Mouse (Mus musculus) intestine, postnatal 0 days (tissue): ENCODE measurements around the gene Wiz. TPM values are rescaled to one million over a fixed set of nuclear protein-coding genes. Genes with fewer than 3 reads are reported as not detected.

Experiments
- ATAC-seq: fragments of 200-750 bp; cut with Nextera tagmentation; 2 replicates; pipeline ENCODE4 v1.8.0; 2017; ENCODE audit warnings: mild to moderate bottlenecking, moderate TSS enrichment, moderate library complexity
- H3K27ac ChIP-seq: fragments of 300-500 bp; sonication (generic); 2 replicates; pipeline ENCODE4 v1.5.1; 2014; ENCODE audit warnings: mild to moderate bottlenecking, low read depth, low read length, moderate library complexity
- H3K27me3 ChIP-seq: fragments of 300-500 bp; sonication (generic); replicated peaks from 2 replicates; pipeline ENCODE4 v1.6.1; 2014; ENCODE audit warnings: low read length, mixed read lengths; ENCODE audit not compliant: control insufficient read depth, insufficient read depth
- H3K36me3 ChIP-seq: fragments of 300-500 bp; sonication (generic); 2 replicates; pipeline ENCODE4 v1.6.1; 2014; ENCODE audit warnings: mild to moderate bottlenecking, moderate library complexity; ENCODE audit not compliant: control insufficient read depth, insufficient read depth
- H3K4me1 ChIP-seq: fragments of 300-500 bp; sonication (generic); replicated peaks from 2 replicates; pipeline ENCODE4 v1.6.1; 2014; ENCODE audit warnings: antibody characterized with exemption, low read length, mixed read lengths; ENCODE audit not compliant: control insufficient read depth, insufficient read depth
- H3K4me2 ChIP-seq: fragments of 300-500 bp; sonication (generic); replicated peaks from 2 replicates; pipeline ENCODE4 v1.6.1; 2014; ENCODE audit warnings: low read depth, mild to moderate bottlenecking, moderate library complexity
- H3K4me3 ChIP-seq: fragments of 300-500 bp; sonication (generic); 2 replicates; pipeline ENCODE4 v1.5.1; 2014; ENCODE audit warnings: low read depth, low read length
- H3K9ac ChIP-seq: fragments of 300-500 bp; sonication (generic); 2 replicates; pipeline ENCODE4 v1.6.1; 2014; ENCODE audit warnings: mild to moderate bottlenecking, low read depth, low read length
- H3K9me3 ChIP-seq: fragments of 300-500 bp; sonication (generic); 2 replicates; pipeline ENCODE4 v1.6.1; 2016; ENCODE audit warnings: mixed run types; ENCODE audit not compliant: control insufficient read depth
- CTCF ChIP-seq: sonication (generic); IDR thresholded peaks from 2 replicates; pipeline ENCODE4 v1.5.1; 2016; ENCODE audit warnings: low read depth, mild to moderate bottlenecking, control low read depth, antibody characterized with exemption, moderate library complexity
- WGBS: fragments of 180-500 bp; shearing (Covaris S2); extraction: QIAGEN DNeasy Blood & Tissue Kit; methylation state at CpG from one replicate; pipeline ENCODE4 v1.1.7; 2014; 5-methylcytosine and 5-hydroxymethylcytosine counted together
- polyA plus RNA-seq: library from polyadenylated mRNA; unstranded; fragments of >200 nt; fragmentation: Nextera tagmentation; extraction: Ambion mirVana; gene quantifications from 2 replicates; pipeline ENCODE4 v1.2.1, GENCODE M21; 2015

Gene Wiz
- polyA plus RNA-seq, 1 experiment from 2014 or later, result 10.0 TPM

DNA sequence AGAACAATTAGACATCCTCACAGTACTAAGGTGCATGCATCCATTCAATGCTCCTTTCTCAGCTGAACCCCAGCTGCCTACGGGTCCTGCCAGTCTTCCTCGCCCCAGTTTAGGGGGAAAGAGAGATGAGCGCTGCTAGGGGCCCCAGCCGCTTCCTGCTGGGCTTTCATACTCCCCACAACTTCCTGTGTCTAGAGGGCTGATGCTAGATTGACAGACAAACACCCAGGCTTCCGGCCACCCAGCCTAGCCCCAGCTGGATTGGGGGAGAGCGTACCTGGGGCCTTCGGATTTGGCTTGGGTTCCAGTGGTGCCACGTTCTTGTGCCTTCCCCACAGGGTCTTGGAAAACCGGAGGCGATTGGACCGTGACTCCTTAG is 13.5 kb upstream of the Wiz start:
- Histone ChIP-seq H3K9ac (no peak overlapping the region), H3K4me1 (no peaks in the 10 kb centered on the region), H3K36me3 (no peaks in the 10 kb centered on the region), H3K4me2 (no peak overlapping the region), H3K4me3 (peak overlapping the region; percentile 5; the same call in 1 of the 2 replicates), H3K27ac (no peak overlapping the region), H3K9me3 (no peaks in the 10 kb centered on the region), H3K27me3 (peaks cover 11% of the 10 kb centered on the region)
- no peak for TF ChIP-seq CTCF
- ATAC-seq, result no peak
- WGBS, result 70% methylated on average over 11 of the region's 11 CpGs

- Histone ChIP-seq H3K4me1 (no peaks in the 10 kb centered on the region), H3K27me3 (peaks cover 16% of the 10 kb centered on the region), H3K9ac (no peak overlapping the region), H3K4me2 (no peak overlapping the region), H3K9me3 (no peaks in the 10 kb centered on the region), H3K36me3 (no peaks in the 10 kb centered on the region), H3K27ac (no peak overlapping the region), H3K4me3 (no peak overlapping the region)
- WGBS, result 78% methylated on average over 9 of the region's 9 CpGs
- TF ChIP-seq CTCF, result no peak
- ATAC-seq, result no peak
Measured at GRCm38 (mm10) chr17:32402011-32402778, 13.0 kb upstream of the Wiz start.

DNA sequence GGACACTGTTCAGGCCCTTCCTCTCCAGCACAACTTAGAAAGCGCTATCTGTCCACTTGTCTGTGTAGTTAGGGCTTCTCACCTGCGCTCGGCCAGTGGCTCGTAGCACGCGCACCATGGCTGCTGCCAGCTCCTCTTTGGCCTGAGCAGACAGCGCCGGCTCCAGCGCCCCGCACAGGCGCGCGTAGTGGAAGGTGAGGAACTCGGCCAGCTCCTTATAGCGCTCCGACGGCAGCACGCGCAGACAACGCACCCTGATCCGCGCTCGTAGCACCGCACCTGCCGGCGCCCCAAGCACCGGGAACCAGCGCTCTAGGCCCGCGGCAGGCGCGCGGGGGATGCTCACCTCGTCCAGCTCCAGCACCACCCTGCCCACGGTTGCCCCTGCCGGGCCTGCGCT is 7.0 kb upstream of the Wiz start:
- Histone ChIP-seq H3K27ac (no peak overlapping the region), H3K27me3 (peaks cover 63% of the 10 kb centered on the region), H3K4me1 (no peaks in the 10 kb centered on the region), H3K36me3 (no peaks in the 10 kb centered on the region), H3K4me2 (peak overlapping the region; percentile 35; the same call in 1 of the 2 replicates), H3K4me3 (peak overlapping the region; percentile 18; the same call in 1 of the 2 replicates), H3K9me3 (no peaks in the 10 kb centered on the region), H3K9ac (no peak overlapping the region)
- ATAC-seq, result no peak
- WGBS, result 2% methylated on average over 37 of the region's 37 CpGs
- TF ChIP-seq CTCF, result no peak

DNA sequence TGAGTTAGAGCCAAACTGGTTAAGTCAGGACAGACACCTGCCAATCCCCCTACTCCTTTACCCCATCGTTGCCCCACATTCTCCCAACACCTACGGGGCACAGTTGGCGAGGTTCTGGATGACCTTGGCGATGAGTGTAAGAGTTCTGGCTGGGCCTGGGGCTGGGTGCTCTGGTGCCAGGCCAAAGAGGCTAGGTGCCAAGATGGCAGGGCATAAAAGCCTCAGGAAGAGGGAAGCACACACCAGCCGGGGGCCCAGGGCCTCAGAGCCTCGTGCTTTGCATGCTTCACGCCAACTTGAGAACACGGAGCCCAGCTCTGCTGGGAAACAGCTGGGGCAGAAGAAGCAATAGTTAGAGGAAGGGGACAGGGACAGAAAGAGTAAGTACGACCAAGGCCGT is 4.7 kb upstream of the Wiz start:
- Histone ChIP-seq H3K9me3 (no peaks in the 10 kb centered on the region), H3K27ac (no peak overlapping the region), H3K4me3 (no peak overlapping the region), H3K36me3 (no peaks in the 10 kb centered on the region), H3K9ac (no peak overlapping the region), H3K4me2 (no peak overlapping the region), H3K27me3 (peaks cover 64% of the 10 kb centered on the region), H3K4me1 (no peaks in the 10 kb centered on the region)
- 83% methylated on average over 10 of the region's 10 CpGs for WGBS
- no peak for TF ChIP-seq CTCF
- ATAC-seq, result no peak

DNA sequence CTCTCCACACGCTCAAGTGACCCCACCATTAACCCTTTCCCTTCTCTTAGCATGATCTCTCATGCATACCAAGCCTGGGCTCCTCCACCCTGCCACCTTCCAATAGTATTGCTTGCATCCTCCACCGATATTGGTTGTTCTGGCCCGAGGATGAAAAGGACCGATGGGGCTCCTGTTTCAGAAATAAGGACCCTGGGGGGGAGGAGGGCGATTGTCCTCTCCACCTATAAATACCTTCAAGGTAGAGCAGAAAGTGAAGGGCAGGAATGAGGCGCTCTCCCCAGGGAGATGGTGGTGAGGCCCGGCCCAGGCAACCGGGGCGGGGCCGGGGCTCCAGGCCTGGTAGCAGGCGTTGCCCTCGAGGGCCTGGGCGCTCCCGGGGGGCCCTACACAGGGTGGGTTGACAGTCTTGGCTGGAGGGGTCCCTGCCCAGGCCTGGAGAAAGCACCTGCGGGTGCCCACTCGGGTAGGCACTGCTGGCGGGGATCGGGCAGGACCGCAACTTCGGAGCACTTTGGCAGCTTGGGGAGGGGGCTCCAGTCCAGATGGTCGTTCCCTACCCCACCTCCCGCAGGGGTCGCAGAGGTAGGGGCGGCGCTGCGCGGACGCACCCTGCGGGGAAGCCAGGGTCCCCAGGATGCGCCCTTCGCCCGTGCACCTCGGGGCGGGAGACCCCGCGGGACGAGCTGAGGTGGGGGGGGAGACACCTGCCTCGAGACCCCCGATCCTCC is 704 bp downstream of the Wiz start:
- H3K36me3 ChIP-seq, result peaks cover 3% of the 10 kb centered on the region
- H3K27me3 ChIP-seq, result peaks cover 19% of the 10 kb centered on the region
- peaks cover 6% of the 10 kb centered on the region for H3K4me1 ChIP-seq
- no peak for TF ChIP-seq CTCF
- H3K4me2 ChIP-seq, result peak overlapping the region; percentile 100
- H3K4me3 ChIP-seq, result peak overlapping the region; percentile 76
- peak overlapping the region; percentile 85 for H3K9ac ChIP-seq
- peak overlapping the region; percentile 84 for H3K27ac ChIP-seq
- ATAC-seq, result peak; percentile 64
- H3K9me3 ChIP-seq, result no peaks in the 10 kb centered on the region
- WGBS, result under 1% methylated on average over 29 of the region's 39 CpGs

DNA sequence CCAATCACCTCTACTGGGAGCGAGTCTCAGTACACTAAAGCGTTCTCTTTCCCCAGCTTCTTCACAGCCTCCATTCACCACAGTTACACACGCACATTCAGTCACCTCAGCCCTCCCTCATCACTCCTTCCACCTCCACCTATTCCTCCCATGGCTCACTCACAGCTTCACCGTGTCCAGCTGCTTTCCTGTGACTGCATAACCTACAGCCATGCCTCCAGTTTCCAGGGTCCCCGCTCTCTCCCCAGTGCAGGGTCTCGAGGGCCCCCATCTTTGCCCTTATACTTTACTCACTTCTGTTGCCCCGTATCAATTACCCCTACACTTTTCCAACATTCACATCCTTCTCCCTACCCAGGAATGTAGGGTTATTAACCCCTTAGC is 1.3 kb downstream of the Wiz start:
- peak overlapping the region; percentile 76 for H3K4me3 ChIP-seq
- TF ChIP-seq CTCF, result no peak

More for the DNA sequence above, 1.3 kb downstream of the Wiz start:
- peaks cover 13% of the 10 kb centered on the region for H3K27me3 ChIP-seq
- H3K4me1 ChIP-seq, result peaks cover 6% of the 10 kb centered on the region
- H3K9ac ChIP-seq, result peak overlapping the region; percentile 85; the same call in 1 of the 2 replicates
- WGBS, result 44% methylated on average over 7 of the region's 7 CpGs
- H3K4me2 ChIP-seq, result peak overlapping the region; percentile 100
- peaks cover 6% of the 10 kb centered on the region for H3K36me3 ChIP-seq
- ATAC-seq, result no peak
- H3K27ac ChIP-seq, result no peak overlapping the region; the same call in 1 of the 2 replicates
- H3K9me3 ChIP-seq, result no peaks in the 10 kb centered on the region
